Mouse (Mus musculus) heart, embryonic 12.5 days (tissue): ENCODE measurements around the gene Cux1. TPM values are rescaled to one million over a fixed set of nuclear protein-coding genes. Genes with fewer than 3 reads are reported as not detected.
"Not testable (repeated sequence)": the region's sequence is repeated elsewhere in the genome, so short reads cannot be mapped to it uniquely, and the experiment has no call there.

Experiments
- ATAC-seq: fragments of 200-750 bp; cut with Nextera tagmentation; 2 replicates; pipeline ENCODE4 v1.8.0; 2017; ENCODE audit warnings: moderate TSS enrichment, moderate library complexity; ENCODE audit not compliant: insufficient number of reproducible peaks, low FRiP score
- H3K27ac ChIP-seq: fragments of 300-500 bp; sonication (generic); 2 replicates; pipeline ENCODE4 v1.5.1; 2016; ENCODE audit warnings: mild to moderate bottlenecking, moderate library complexity; ENCODE audit not compliant: poor library complexity, severe bottlenecking
- H3K27me3 ChIP-seq: fragments of 300-500 bp; sonication (generic); replicated peaks from 2 replicates; pipeline ENCODE4 v1.6.1; 2016; ENCODE audit warnings: mild to moderate bottlenecking, moderate library complexity
- H3K36me3 ChIP-seq: fragments of 300-500 bp; sonication (generic); 2 replicates; pipeline ENCODE4 v1.6.1; 2016; ENCODE audit warnings: mild to moderate bottlenecking, moderate library complexity
- H3K4me1 ChIP-seq: fragments of 300-500 bp; sonication (generic); replicated peaks from 2 replicates; pipeline ENCODE4 v1.6.1; 2016; ENCODE audit warnings: mild to moderate bottlenecking
- H3K4me2 ChIP-seq: fragments of 300-500 bp; sonication (generic); 2 replicates; pipeline ENCODE4 v1.6.1; 2016; ENCODE audit warnings: mild to moderate bottlenecking, moderate library complexity
- H3K4me3 ChIP-seq: fragments of 300-500 bp; sonication (generic); 2 replicates; pipeline ENCODE4 v1.5.1; 2016; ENCODE audit warnings: mild to moderate bottlenecking
- H3K9ac ChIP-seq: fragments of 300-500 bp; sonication (generic); 2 replicates; pipeline ENCODE4 v1.6.1; 2016; ENCODE audit warnings: mild to moderate bottlenecking, moderate library complexity
- H3K9me3 ChIP-seq: fragments of 300-500 bp; sonication (generic); replicated peaks from 2 replicates; pipeline ENCODE4 v1.6.1; 2016; ENCODE audit warnings: mild to moderate bottlenecking, moderate library complexity
- WGBS: fragments of 180-500 bp; shearing (Covaris S2); methylation state at CpG from one replicate; pipeline ENCODE4 v1.1.7; 2016; 5-methylcytosine and 5-hydroxymethylcytosine counted together
- polyA plus RNA-seq: library from polyadenylated mRNA; unstranded; fragments of >200 nt; fragmentation: Nextera tagmentation; extraction: Ambion mirVana; gene quantifications from 2 replicates; pipeline ENCODE4 v1.2.1, GENCODE M21; 2016

Gene Cux1
- polyA plus RNA-seq, 1 experiment from 2014 or later, result 81.0 TPM

DNA sequence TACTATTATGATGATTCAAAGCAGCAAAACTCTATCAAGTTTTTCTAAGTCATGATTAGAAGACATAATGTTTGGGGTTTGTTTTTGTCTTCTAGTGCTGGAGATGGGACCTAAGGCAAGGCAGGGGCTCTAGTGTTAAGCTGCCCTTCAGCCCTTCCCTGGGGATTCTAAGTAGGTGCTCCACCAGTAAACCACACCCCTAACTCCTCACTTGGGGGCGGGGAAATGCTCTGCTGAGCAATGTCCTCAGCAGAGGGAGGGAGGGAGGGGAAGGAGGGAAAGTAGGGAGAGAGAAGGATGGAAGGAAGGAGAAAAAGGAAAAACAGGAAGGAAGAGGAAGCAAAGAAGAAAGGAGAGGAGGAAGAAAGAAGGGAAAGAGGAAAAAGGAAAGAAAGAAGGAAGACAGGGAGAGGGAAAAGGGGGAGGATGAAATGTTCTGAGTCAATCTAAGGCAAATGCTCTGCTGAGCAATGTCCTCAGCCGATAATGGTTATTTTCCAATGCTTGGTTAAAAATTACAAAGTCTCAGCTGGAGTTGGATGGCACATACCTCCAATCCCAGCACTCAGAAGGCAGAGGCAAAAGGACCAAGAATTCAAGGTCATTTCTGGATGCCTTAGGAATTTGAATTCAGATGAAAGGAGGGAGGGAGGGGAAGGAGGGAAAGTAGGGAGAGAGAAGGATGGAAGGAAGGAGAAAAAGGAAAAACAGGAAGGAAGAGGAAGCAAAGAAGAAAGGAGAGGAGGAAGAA is 96.1 kb downstream of the Cux1 start:
- H3K4me3 ChIP-seq, ATAC-seq, H3K9ac ChIP-seq, H3K9me3 ChIP-seq, H3K27me3 ChIP-seq, H3K4me2 ChIP-seq, H3K36me3 ChIP-seq, H3K27ac ChIP-seq: not testable (repeated sequence)
- WGBS, result 58% methylated on average over 2 of the region's 2 CpGs
- H3K4me1 ChIP-seq, result peaks cover 86% of the 10 kb centered on the region

DNA sequence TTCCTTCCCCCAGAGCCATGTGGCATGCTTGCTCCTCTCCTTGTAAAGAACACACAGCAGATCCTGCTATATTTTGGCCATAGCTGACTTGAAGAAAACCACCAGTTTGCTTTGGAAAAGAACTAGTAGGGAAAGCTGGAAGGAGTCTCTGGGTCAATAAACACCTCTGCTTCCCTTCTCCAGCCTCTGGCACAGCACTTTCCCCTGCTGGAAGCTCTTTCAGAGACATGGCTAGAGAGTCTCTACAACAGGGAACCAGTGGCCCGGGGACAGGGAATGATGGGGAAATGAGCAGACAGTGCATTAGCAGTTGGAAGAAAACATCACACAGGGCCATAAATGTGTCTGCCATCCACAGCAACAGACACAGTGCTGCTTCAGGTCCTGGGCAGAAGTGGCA is 98.0 kb downstream of the Cux1 start:
- no peak overlapping the region for H3K9ac ChIP-seq
- ATAC-seq, result no peak
- no peaks in the 10 kb centered on the region for H3K27me3 ChIP-seq
- no peak overlapping the region for H3K4me2 ChIP-seq
- H3K36me3 ChIP-seq, result no peaks in the 10 kb centered on the region
- H3K4me3 ChIP-seq, result no peak overlapping the region
- peaks cover 88% of the 10 kb centered on the region for H3K4me1 ChIP-seq
- no peaks in the 10 kb centered on the region for H3K9me3 ChIP-seq
- 55% methylated on average over 1 of the region's 1 CpGs for WGBS
- H3K27ac ChIP-seq, result peak overlapping the region; percentile 82

DNA sequence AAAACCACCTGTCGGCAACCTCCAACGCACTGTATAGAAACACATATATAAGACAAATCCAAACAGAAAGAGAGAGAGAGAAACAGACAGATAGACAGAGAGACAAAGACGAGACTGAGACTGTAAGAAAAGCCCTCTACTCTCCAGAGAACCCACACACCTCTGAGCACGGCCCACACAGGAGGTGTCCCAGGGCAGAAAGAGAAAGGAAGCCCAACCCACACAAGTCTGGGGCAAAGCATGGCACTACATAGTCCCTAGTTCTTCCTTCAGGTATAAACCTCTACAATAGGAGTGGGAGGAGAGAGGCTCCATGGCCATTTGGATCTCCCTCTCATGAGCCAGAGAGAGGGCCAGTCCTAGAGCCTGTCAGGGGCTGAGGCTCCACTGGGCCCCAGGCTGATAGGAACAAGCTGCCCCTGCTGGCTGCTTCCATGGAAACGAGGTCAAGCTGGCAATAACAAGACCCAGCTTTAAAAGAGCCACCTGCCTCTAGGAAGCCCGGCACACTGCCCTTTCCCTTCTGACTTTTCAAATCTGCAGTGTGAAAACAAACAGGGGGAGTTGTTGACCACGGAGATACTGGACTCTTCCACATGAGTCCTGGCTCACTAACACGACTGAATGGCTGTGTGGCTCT is 99.8 kb downstream of the Cux1 start:
- peaks cover 91% of the 10 kb centered on the region for H3K4me1 ChIP-seq
- peak overlapping the region; percentile 43 for H3K4me2 ChIP-seq
- no peaks in the 10 kb centered on the region for H3K27me3 ChIP-seq
- no peaks in the 10 kb centered on the region for H3K36me3 ChIP-seq
- peak overlapping the region; percentile 82 for H3K27ac ChIP-seq
- 30% methylated on average over 8 of the region's 8 CpGs for WGBS
- H3K9ac ChIP-seq, result peak overlapping the region; percentile 44; the same call in 1 of the 2 replicates
- H3K9me3 ChIP-seq, result no peaks in the 10 kb centered on the region
- no peak overlapping the region for H3K4me3 ChIP-seq
- ATAC-seq, result peak; percentile 80

DNA sequence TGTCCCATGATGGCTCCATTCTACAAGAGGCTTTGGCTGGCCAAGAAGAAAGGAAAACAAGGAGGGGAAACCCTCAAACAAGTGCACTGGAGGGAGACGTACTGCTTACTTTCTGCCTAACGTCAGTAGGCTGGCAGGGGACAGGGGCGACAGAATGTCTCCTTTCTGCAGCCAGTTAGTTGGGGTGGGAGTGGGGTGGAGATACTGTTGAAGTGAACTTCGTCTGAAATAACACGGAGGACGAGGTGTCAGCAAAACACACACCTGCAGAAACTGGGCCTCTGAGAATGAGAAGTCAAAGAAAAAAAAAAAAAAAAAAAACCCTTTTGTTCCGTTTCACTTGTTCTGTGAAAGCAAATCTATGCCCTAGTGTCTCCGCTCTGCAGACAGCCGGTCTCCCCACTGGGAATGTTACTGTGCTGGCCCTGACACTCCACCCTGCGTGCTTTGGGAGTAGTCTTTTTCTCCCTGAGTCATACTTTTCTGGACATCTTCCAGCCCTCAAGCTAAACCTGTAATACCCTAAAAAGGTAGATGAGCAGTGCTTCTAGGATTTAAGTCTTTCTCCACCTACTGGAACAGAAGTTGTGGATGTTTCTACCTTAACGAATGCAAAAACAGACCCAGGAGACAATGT is 101.4 kb downstream of the Cux1 start:
- no peak for ATAC-seq
- Histone ChIP-seq H3K4me2 (peak overlapping the region; percentile 23), H3K4me3 (no peak overlapping the region), H3K36me3 (no peaks in the 10 kb centered on the region), H3K27me3 (no peaks in the 10 kb centered on the region), H3K4me1 (peaks cover 91% of the 10 kb centered on the region), H3K9me3 (no peaks in the 10 kb centered on the region), H3K9ac (0 out of 2 replicates have a peak overlapping the region, but pooled peaks have one; percentile 14), H3K27ac (peak overlapping the region; percentile 74)
- 24% methylated on average over 11 of the region's 11 CpGs for whole genome bisulfite sequencing

DNA sequence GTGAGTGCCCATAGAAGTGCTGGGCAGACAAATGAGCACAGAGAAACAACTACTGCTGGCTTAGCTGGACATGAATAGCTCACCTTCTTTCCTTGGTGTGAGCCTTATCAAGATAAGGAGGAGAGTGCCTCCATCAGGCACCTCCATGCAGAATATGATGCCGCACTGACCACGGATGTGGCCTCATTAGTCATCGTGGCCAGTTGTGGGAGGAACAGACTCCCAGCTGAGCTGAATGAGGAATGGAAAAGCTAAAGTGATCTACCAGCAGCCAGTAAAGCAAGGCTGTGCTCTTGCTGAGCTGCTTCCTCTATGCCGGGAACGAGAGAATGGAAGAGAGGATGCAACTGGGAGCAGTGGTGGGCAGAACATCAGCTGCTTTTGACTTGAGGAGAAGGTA is 101.9 kb downstream of the Cux1 start:
- no peaks in the 10 kb centered on the region for H3K9me3 ChIP-seq
- ATAC-seq, result no peak
- peaks cover 92% of the 10 kb centered on the region for H3K4me1 ChIP-seq
- H3K27ac ChIP-seq, result peak overlapping the region; percentile 74
- no peaks in the 10 kb centered on the region for H3K36me3 ChIP-seq
- no peaks in the 10 kb centered on the region for H3K27me3 ChIP-seq
- WGBS, result 34% methylated on average over 5 of the region's 5 CpGs
- H3K9ac ChIP-seq, result 0 out of 2 replicates have a peak overlapping the region, but pooled peaks have one; percentile 14
- no peak overlapping the region for H3K4me3 ChIP-seq
- peak overlapping the region; percentile 23 for H3K4me2 ChIP-seq

DNA sequence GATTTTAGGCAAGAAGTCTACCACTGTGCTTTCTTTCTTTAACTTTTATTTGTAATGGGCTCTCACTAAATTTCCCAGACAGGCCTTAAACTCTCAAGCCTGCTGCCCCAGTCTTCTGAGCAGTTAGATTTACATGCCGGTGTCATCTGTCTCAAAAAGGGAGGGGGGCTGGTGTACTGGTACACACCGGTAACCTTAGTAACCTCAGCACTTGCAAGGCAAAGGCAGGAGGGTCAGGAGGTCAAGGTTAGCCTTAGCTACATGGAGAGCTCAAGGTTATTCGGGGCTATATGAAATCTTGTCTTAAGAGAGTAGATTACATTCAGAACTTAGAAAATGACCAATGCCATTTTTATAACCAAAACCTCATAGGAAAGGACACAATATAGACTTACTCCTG is 102.4 kb downstream of the Cux1 start:
- Histone ChIP-seq H3K4me2 (no peak overlapping the region), H3K9ac (peak overlapping the region; percentile 23; the same call in 1 of the 2 replicates), H3K9me3 (no peaks in the 10 kb centered on the region), H3K27me3 (no peaks in the 10 kb centered on the region), H3K27ac (peak overlapping the region; percentile 74), H3K4me3 (no peak overlapping the region), H3K4me1 (peaks cover 94% of the 10 kb centered on the region), H3K36me3 (no peaks in the 10 kb centered on the region)
- 52% methylated on average over 3 of the region's 3 CpGs for WGBS
- no peak for ATAC-seq

DNA sequence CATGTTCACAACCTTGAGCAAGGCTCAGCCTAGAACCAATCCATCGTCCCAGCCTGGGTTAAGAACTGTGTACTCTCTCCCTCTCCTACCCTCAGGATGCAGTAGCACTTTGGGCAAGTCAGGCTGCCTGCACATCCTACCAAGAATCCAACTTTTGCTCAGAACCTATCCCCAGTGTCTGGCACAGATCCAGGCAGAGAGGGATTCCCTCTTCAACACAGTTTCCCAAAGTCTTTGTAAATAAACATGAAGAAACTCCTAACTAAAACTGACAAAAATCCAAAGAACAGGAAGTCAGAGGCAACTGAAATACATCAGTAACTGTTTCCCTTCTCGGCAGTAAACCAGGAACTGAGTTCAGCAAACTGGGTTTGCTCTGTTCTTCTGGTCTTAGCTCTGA is 103.2 kb downstream of the Cux1 start:
- Histone ChIP-seq H3K4me1 (peaks cover 94% of the 10 kb centered on the region), H3K4me2 (no peak overlapping the region), H3K27me3 (no peaks in the 10 kb centered on the region), H3K4me3 (no peak overlapping the region), H3K9me3 (no peaks in the 10 kb centered on the region), H3K27ac (peak overlapping the region; percentile 82; the same call in 1 of the 2 replicates), H3K36me3 (no peaks in the 10 kb centered on the region), H3K9ac (no peak overlapping the region)
- 55% methylated on average over 2 of the region's 2 CpGs for WGBS
- no peak for ATAC-seq

DNA sequence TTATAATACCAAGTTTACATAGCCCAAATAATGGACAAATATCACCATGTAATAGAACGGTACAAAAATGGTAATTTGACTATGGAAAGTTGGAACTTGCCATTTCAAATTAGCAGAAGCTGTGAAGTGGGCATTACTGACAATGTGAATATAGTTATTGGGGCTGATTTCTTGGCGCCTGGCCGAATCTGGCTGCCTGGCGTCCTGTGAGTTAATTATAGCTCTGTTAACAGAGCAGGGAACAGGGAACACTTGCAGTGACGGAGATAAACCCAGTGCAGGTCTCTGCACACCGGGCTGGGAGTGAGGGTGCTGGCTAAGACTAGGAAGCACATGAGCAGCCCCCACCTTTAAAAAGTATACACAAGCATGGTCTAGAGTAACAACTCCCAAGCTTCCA is 104.7 kb downstream of the Cux1 start:
- peak overlapping the region; percentile 82 for H3K27ac ChIP-seq

DNA sequence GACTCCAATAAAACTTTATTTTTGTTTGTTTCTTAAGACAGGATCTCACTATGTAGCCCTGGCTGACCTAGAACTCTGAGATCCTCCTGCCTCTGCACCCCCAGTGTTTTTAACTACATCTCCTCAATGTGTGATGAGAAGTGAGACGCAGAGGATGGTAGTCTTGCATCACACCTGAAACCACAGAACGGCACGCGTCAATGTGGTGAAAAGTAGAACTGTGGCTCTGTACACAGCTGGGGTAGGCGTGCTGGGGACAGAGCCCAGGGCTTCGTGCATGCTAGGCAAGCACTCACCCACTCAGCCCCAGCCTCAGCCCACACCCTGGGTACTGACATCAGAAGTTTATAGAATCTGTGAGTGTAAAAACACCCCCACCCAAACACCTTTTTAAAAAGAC is 107.4 kb downstream of the Cux1 start:
- Histone ChIP-seq H3K36me3 (no peaks in the 10 kb centered on the region), H3K4me2 (no peak overlapping the region), H3K27ac (no peak overlapping the region), H3K9me3 (no peaks in the 10 kb centered on the region), H3K9ac (no peak overlapping the region), H3K27me3 (no peaks in the 10 kb centered on the region), H3K4me1 (peaks cover 83% of the 10 kb centered on the region), H3K4me3 (no peak overlapping the region)
- WGBS, result 80% methylated on average over 6 of the region's 6 CpGs
- ATAC-seq, result no peak

More for the DNA sequence above, 104.7 kb downstream of the Cux1 start:
- Histone ChIP-seq H3K4me3 (no peak overlapping the region), H3K27me3 (no peaks in the 10 kb centered on the region), H3K9me3 (no peaks in the 10 kb centered on the region), H3K36me3 (no peaks in the 10 kb centered on the region), H3K9ac (no peak overlapping the region), H3K4me2 (peak overlapping the region; percentile 33), H3K4me1 (peaks cover 94% of the 10 kb centered on the region)
- peak; percentile 40; the same call in 1 of the 2 replicates for ATAC-seq
- 29% methylated on average over 6 of the region's 6 CpGs for WGBS

DNA sequence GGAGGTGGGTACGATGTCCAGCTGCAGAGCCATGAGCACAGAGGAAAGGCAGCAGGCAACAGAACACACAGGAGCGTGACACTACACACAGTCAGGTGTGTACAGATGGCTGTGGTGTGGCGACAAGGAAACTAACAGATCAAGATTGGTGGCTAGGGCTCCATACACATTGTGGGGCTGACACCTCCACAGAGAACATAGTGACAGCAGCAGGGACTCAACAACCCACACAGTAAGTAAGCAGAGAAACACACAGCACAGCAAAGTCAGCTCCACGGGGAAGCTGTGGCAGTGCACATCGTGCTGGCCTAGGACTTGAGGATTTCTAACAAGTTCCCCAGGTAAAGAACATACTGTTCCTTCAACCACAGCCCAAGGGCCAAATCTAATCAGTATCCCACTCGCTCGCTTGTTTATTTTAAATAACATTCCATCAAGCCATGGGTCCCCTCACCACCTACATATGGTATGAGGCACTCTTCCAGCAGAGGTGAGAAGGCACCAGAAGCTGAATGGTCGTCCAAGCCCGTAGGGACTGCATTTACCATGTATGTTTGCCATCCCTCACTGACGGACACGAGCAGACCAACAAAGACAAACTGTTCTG is 108.3 kb downstream of the Cux1 start:
- 66% methylated on average over 11 of the region's 11 CpGs for WGBS
- H3K4me1 ChIP-seq, result peaks cover 74% of the 10 kb centered on the region
- no peaks in the 10 kb centered on the region for H3K27me3 ChIP-seq
- H3K4me2 ChIP-seq, result no peak overlapping the region
- no peaks in the 10 kb centered on the region for H3K9me3 ChIP-seq
- no peaks in the 10 kb centered on the region for H3K36me3 ChIP-seq
- H3K4me3 ChIP-seq, result no peak overlapping the region
- H3K27ac ChIP-seq, result peak overlapping the region; percentile 63; the same call in 1 of the 2 replicates
- no peak overlapping the region for H3K9ac ChIP-seq
- ATAC-seq, result no peak
